Comparison of ENCODE assay signal across 25 mouse cellular contexts in genomic region chr4:104511855-104512254, GRCm38 (mm10).
DNase-seq lines count a peak whose midpoint lies in the region; ATAC-seq and TF ChIP-seq lines count a peak whose summit lies in the region.
"Had no signal": no experiment of that assay in that cellular context is flagged by ENCODE, and none has a peak within 500 bp of the region (broad histone marks: within the 10 kb centered on the region; RNA-seq: fewer than 3 reads in every experiment).

No protein-coding gene starts in this region.

- no peak for ATAC-seq in lung, postnatal 0 days
- ATAC-seq in intestine, embryonic 15.5 days, result peak; percentile 57
- ATAC-seq in intestine, postnatal 0 days, result peak; percentile 18; the same call in 1 of the 2 replicates
- peak; percentile 47; the same call in 1 of the 2 replicates for ATAC-seq in stomach, embryonic 15.5 days (ENCODE audit: insufficient read depth, low FRiP score, low read depth)
- ATAC-seq: CD4-positive, CD25-positive, alpha-beta regulatory T cell, adult 4 months; forebrain, embryonic 13.5 days; forebrain, embryonic 15.5 days; Patski had no signal

- no peak overlapping the region for H3K4me3 ChIP-seq in lung, postnatal 0 days (ENCODE audit: low read depth, low read length)
- H3K4me3 ChIP-seq in intestine, embryonic 15.5 days (replicated peaks), result no peak overlapping the region
- H3K4me3 ChIP-seq in intestine, postnatal 0 days (ENCODE audit: low read depth, low read length), result no peak overlapping the region
- no peak overlapping the region for H3K4me3 ChIP-seq in stomach, embryonic 15.5 days (replicated peaks)
- H3K4me3 ChIP-seq: embryonic facial prominence, embryonic 10.5 days; embryonic facial prominence, embryonic 12.5 days; forebrain, embryonic 13.5 days; forebrain, embryonic 15.5 days had no signal

- peak; percentile 6 for DNase-seq in lung, postnatal 0 days (ENCODE audit: low spot score)
- no peak for DNase-seq in lung, postnatal 14 days
- DNase-seq in gastrocnemius, postnatal 10 days, result no peak
- DNase-seq in frontal cortex, postnatal 36 days (ENCODE audit: low spot score in 2 of 2), result no peak
- no peak for DNase-seq in c-Kit-positive CD71-positive TER-119-positive erythroid progenitor cells, embryonic 14.5 days (ENCODE audit: low spot score)
- DNase-seq: adrenal gland, adult 2 months; adrenal gland, postnatal 10 days; adrenal gland, postnatal 25 days; B cell, adult 2 months; cerebellum, adult 11-12 months; cerebellum, adult 2 months; cerebellum, adult 9-10 months; cerebellum, postnatal 10 days; cerebellum, postnatal 25 days had no signal

- no peak overlapping the region for H3K9ac ChIP-seq in lung, postnatal 0 days (replicated peaks; ENCODE audit: low read depth)
- H3K9ac ChIP-seq in intestine, embryonic 15.5 days, result no peak overlapping the region
- H3K9ac ChIP-seq in intestine, postnatal 0 days (ENCODE audit: low read depth, low read length), result no peak overlapping the region
- no peak overlapping the region for H3K9ac ChIP-seq in stomach, embryonic 15.5 days
- H3K9ac ChIP-seq: embryonic facial prominence, embryonic 12.5 days; forebrain, embryonic 13.5 days; forebrain, embryonic 15.5 days had no signal

- H3K4me2 ChIP-seq in lung, postnatal 0 days (replicated peaks; ENCODE audit: low read depth, low read length), result no peak overlapping the region
- H3K4me2 ChIP-seq in intestine, embryonic 15.5 days (replicated peaks), result peak overlapping the region; percentile 4; the same call in 1 of the 2 replicates
- peak overlapping the region; percentile 50 for H3K4me2 ChIP-seq in intestine, postnatal 0 days (replicated peaks; ENCODE audit: low read depth)
- no peak overlapping the region for H3K4me2 ChIP-seq in stomach, embryonic 15.5 days
- H3K4me2 ChIP-seq: embryonic facial prominence, embryonic 12.5 days; forebrain, embryonic 13.5 days; forebrain, embryonic 15.5 days had no signal

- H3K9me3 ChIP-seq in lung, postnatal 0 days (ENCODE audit: low read length), result no peaks in the 10 kb centered on the region
- no peaks in the 10 kb centered on the region for H3K9me3 ChIP-seq in intestine, embryonic 15.5 days
- no peaks in the 10 kb centered on the region for H3K9me3 ChIP-seq in intestine, postnatal 0 days (ENCODE audit: control insufficient read depth)
- H3K9me3 ChIP-seq in stomach, embryonic 15.5 days, result no peaks in the 10 kb centered on the region
- H3K9me3 ChIP-seq: embryonic facial prominence, embryonic 10.5 days; embryonic facial prominence, embryonic 12.5 days; forebrain, embryonic 13.5 days; forebrain, embryonic 15.5 days had no signal

- TF ChIP-seq CTCF in lung, postnatal 0 days (IDR thresholded peaks at IDR 0.05), result no peak
- no peak for TF ChIP-seq CTCF in intestine, postnatal 0 days (IDR thresholded peaks at IDR 0.05; ENCODE audit: low read depth)

- 43% methylated on average over 6 of the region's 6 CpGs for WGBS in lung, postnatal 0 days
- WGBS in intestine, embryonic 15.5 days, result 48% methylated on average over 6 of the region's 6 CpGs
- 47% methylated on average over 6 of the region's 6 CpGs for WGBS in intestine, postnatal 0 days
- 70% methylated on average over 6 of the region's 6 CpGs for WGBS in stomach, embryonic 15.5 days

- TF ChIP-seq EP300 in lung, postnatal 0 days (IDR thresholded peaks at IDR 0.05), result no peak

- H3K4me1 ChIP-seq in lung, postnatal 0 days (ENCODE audit: insufficient read depth, low read depth, low read length), result no peaks in the 10 kb centered on the region
- H3K4me1 ChIP-seq in intestine, embryonic 15.5 days (replicated peaks), result 0 out of 2 replicates have a peak, but pooled peaks cover 4% of the 10 kb centered on the region
- peaks cover 5% of the 10 kb centered on the region; the same call in 1 of the 2 replicates for H3K4me1 ChIP-seq in intestine, postnatal 0 days (replicated peaks; ENCODE audit: control insufficient read depth, insufficient read depth, low read length)
- H3K4me1 ChIP-seq in stomach, embryonic 15.5 days, result no peaks in the 10 kb centered on the region
- H3K4me1 ChIP-seq: embryonic facial prominence, embryonic 12.5 days had no signal

- H3K27ac ChIP-seq in lung, postnatal 0 days (ENCODE audit: low read length), result no peak overlapping the region
- 0 out of 2 replicates have a peak overlapping the region, but pooled peaks have one; percentile 44 for H3K27ac ChIP-seq in intestine, embryonic 15.5 days
- H3K27ac ChIP-seq in intestine, postnatal 0 days (ENCODE audit: low read depth, low read length), result no peak overlapping the region
- H3K27ac ChIP-seq in stomach, embryonic 15.5 days, result no peak overlapping the region
- H3K27ac ChIP-seq: embryonic facial prominence, embryonic 10.5 days; embryonic facial prominence, embryonic 12.5 days; forebrain, embryonic 13.5 days; forebrain, embryonic 15.5 days had no signal

- no peaks in the 10 kb centered on the region for H3K27me3 ChIP-seq in lung, postnatal 0 days (replicated peaks; ENCODE audit: insufficient read depth, low read length)
- H3K27me3 ChIP-seq in intestine, embryonic 15.5 days (replicated peaks), result no peaks in the 10 kb centered on the region
- no peaks in the 10 kb centered on the region for H3K27me3 ChIP-seq in intestine, postnatal 0 days (replicated peaks; ENCODE audit: control insufficient read depth, insufficient read depth, low read length)
- H3K27me3 ChIP-seq in stomach, embryonic 15.5 days (replicated peaks), result no peaks in the 10 kb centered on the region; the same call in 1 of the 2 replicates
- H3K27me3 ChIP-seq: CH12.LX; forebrain, embryonic 13.5 days; forebrain, embryonic 15.5 days had no signal

- H3K36me3 ChIP-seq in lung, postnatal 0 days (ENCODE audit: insufficient read depth, low read length), result no peaks in the 10 kb centered on the region
- no peaks in the 10 kb centered on the region for H3K36me3 ChIP-seq in intestine, embryonic 15.5 days
- H3K36me3 ChIP-seq in intestine, postnatal 0 days (ENCODE audit: control insufficient read depth, insufficient read depth), result no peaks in the 10 kb centered on the region
- H3K36me3 ChIP-seq in stomach, embryonic 15.5 days, result no peaks in the 10 kb centered on the region
- H3K36me3 ChIP-seq: embryonic facial prominence, embryonic 10.5 days; embryonic facial prominence, embryonic 12.5 days; forebrain, embryonic 15.5 days; G1E had no signal

Comparison
In these comparisons a context has a peak if more than half of its experiments do, and no peak if none do; other contexts are left out.
1. H3K4me2 ChIP-seq: peak in intestine, embryonic 15.5 days (single experiment) and intestine, postnatal 0 days (single experiment); none in lung, postnatal 0 days (single experiment) and stomach, embryonic 15.5 days (single experiment).